Mouse (Mus musculus) megakaryocyte progenitor cell, adult 5-6 weeks (primary cell): ENCODE measurements around the gene Cyp4a29. TPM values are rescaled to one million over a fixed set of nuclear protein-coding genes. Genes with fewer than 3 reads are reported as not detected.
"Not testable (repeated sequence)": the region's sequence is repeated elsewhere in the genome, so short reads cannot be mapped to it uniquely, and the experiment has no call there.

ENCODE experiments used
- ATAC-seq: replicated peaks from 2 replicates; pipeline ENCODE4 v1.8.0; 2016; ENCODE audit warnings: mild to moderate bottlenecking, moderate TSS enrichment, inconsistent platforms; ENCODE audit not compliant: poor library complexity
- total RNA-seq, 2 experiments: library from RNA; stranded (forward) in 1 of 2; stranded (reverse) in 1 of 2; fragments of 157-497, 149-512 nt in 1 of 2; fragments of 200-1000 nt in 1 of 2; gene quantifications; 2 replicates each; pipeline versions ENCODE4 v1.2.3 to v1.2.4; 2015 to 2017

Gene Cyp4a29
- total RNA-seq (2015) (not detected in 2 replicates), total RNA-seq (2017) (not detected in 2 replicates)

GRCm38 (mm10) chr4:115241784-115242183 is at the start of gene Cyp4a29:
TSS of gene Cyp4a29 (plus strand) at chr4:115242084.
- no peak for ATAC-seq

GRCm38 (mm10) chr4:115232901-115233300 is 9.0 kb upstream of the Cyp4a29 start:
- not testable (repeated sequence) for ATAC-seq

GRCm38 (mm10) chr4:115236462-115237096 is 5.3 kb upstream of the Cyp4a29 start:
- ATAC-seq: no peak

DNA sequence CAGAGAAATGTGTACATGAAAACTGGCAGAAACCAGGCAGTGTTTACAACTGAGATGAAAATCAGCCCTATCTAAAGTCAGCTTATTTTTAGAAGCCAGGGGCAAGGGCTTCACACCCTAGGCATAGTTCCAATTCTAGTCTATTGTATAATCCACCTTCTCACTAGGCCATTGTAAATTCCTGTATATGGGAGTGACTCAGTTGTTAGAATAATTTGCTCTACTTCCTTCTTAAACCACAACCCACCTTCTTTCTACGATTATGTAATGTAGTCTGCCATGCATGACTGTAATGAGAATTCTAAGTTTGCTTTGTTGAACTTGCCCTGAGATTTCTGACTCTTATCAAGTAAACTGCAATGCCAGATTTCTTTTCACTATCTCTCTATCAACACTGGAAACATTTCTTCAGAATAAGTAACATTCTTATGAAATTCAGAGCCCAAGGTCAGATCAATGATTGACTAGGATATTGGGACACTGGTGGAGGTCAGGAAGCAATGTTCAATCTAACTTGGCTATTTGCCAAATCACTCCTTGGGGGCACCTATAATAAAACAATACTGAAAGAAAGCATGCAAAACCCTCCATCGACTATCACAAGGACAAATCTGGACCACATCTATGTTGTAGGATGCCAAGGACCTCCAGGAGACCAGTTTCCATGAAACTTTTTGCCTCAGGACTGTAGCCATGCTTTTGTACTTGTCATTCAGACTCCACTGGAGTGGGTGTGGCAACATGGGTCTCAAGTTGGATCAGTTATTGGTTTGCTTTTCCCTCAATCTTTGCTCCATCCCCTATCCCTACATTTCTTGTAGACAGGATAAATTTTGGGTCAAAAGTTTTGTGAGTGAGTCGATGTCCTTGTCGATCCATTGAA is 23.0 kb downstream of the Cyp4a29 start:
- not testable (repeated sequence) for ATAC-seq

GRCm38 (mm10) chr4:115278215-115278982 is 36.5 kb downstream of the Cyp4a29 start:
- not testable (repeated sequence) for ATAC-seq

DNA sequence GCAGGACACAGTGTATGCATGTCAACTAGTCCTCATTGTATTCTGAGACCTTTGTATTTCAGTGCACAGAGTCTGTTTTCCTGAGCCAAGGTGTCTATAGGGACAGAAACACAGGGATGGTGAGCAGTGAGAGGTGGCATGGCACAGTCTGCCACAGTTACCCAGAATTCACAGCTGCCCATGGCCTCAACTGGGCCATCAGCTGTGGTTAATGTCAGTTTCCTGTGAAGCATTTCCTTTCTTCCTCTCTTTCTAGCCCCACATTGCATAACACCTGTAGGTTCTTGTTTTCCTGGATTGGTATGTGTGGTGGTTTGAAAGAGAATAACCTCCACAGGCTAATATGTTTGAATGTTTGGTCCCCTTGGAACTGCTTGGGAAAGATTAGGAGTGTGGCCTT is 38.5 kb downstream of the Cyp4a29 start:
- peak; percentile 94 for ATAC-seq

DNA sequence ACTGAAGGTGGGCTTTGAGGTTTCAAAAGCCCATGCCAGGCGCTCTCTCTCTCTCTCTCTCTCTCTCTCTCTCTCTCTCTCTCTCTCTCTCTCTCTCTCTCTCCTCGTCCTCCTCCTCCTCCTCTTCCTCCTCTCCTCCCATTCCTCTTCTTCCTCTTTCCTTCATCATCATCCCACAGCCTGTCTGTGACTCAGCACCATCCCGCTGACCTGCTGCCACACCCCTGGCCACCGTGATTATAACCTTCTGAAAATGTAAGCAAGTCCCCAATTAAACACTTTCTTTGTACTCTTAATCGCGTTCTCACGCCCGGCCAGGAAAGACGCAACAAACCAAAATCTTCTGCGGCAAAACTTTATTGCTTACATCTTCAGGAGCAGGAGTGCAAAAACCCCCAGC is 38.9 kb downstream of the Cyp4a29 start:
- peak; percentile 63 for ATAC-seq

- ATAC-seq: peak; percentile 50
Observed at GRCm38 (mm10) chr4:115281231-115281767, 39.4 kb downstream of the Cyp4a29 start.

DNA sequence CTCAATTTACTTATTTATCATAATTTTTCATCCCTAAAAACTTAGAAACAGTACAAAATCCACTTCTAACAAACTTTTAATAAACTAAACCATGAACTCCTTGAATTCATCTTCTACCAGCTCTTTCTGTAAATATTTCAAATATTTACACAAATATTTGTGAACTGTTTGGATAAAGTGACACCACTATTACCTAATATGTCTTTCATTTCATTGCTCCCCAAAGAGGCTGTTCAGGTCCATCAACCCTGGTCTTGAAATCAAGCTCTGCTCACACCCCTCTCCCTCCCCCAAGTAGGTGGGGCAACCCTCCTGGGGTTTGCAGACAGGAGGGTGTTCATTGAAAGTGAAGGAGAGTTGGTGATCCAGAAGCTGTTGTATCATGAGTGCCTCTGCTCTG is 56.9 kb downstream of the Cyp4a29 start, which contains the start of gene Cyp4a12a:
Gene Cyp4a12a, plus strand, starts transcription at position 301 of the 400 bp plus-strand sequence.
- ATAC-seq: not testable (repeated sequence)

Other genes with a start within 250 kb of the Cyp4a29 start
- gene Stil, start 241.9 kb upstream of the Cyp4a29 start, total RNA-seq (2015): 38.4 and 42.3 TPM in 2 replicates
- 13.2 and 13.6 TPM in 2 replicates for gene Stil, start 241.9 kb upstream of the Cyp4a29 start, total RNA-seq (2017)
- gene Tal1, start 185.7 kb upstream of the Cyp4a29 start, total RNA-seq (2015): 17.3 and 22.6 TPM in 2 replicates
- gene Tal1, start 185.7 kb upstream of the Cyp4a29 start, total RNA-seq (2017): 9.2 and 16.3 TPM in 2 replicates
- gene Pdzk1ip1, start 153.4 kb upstream of the Cyp4a29 start, total RNA-seq (2015): 5.2 and 11.2 TPM in 2 replicates
- 2.0 and 5.2 TPM in 2 replicates for gene Pdzk1ip1, start 153.4 kb upstream of the Cyp4a29 start, total RNA-seq (2017)
- gene Cyp4x1, start 107.8 kb upstream of the Cyp4a29 start, total RNA-seq (2015): not detected in 2 replicates
- gene Cyp4x1, start 107.8 kb upstream of the Cyp4a29 start, total RNA-seq (2017): not detected in 2 replicates
- gene Cyp4a12a, start 57.0 kb downstream of the Cyp4a29 start, total RNA-seq (2015): not detected in 2 replicates
- gene Cyp4a12a, start 57.0 kb downstream of the Cyp4a29 start, total RNA-seq (2017): not detected in 2 replicates
- not detected in 2 replicates for gene Cyp4a12b, start 169.5 kb downstream of the Cyp4a29 start, total RNA-seq (2015)
- gene Cyp4a12b, start 169.5 kb downstream of the Cyp4a29 start, total RNA-seq (2017): not detected in 2 replicates
- not detected in 2 replicates for gene Cyp4a30b, start 210.5 kb downstream of the Cyp4a29 start, total RNA-seq (2015)
- not detected in 2 replicates for gene Cyp4a30b, start 210.5 kb downstream of the Cyp4a29 start, total RNA-seq (2017)